Mouse (Mus musculus): Measurements from ENCODE around the gene Psg16. TPM values are rescaled to one million over a fixed set of nuclear protein-coding genes. Genes with fewer than 3 reads are reported as not detected.

The Psg16 gene
- polyA plus RNA-seq, 1 experiment from 2014 or later: not detected

GRCm38 (mm10) chr7:17155634-17156033 is 81.8 kb downstream of the Psg16 start:
- Histone ChIP-seq H3K4me1 (no peaks in the 10 kb centered on the region), H3K9me3 (peaks cover 14% of the 10 kb centered on the region; the same call in 1 of the 2 replicates), H3K27me3 (replicated peaks) (no peaks in the 10 kb centered on the region), H3K36me3 (no peaks in the 10 kb centered on the region), H3K4me2 (no peak overlapping the region), H3K4me3 (no peak overlapping the region), H3K27ac (replicated peaks) (no peak overlapping the region), H3K9ac (no peak overlapping the region)
- no peak for ATAC-seq (ENCODE audit: extremely low read depth, insufficient number of reproducible peaks, low FRiP score, low TSS enrichment)
- WGBS: 20% methylated on average over 2 of the region's 2 CpGs

- 56% methylated on average over 3 of the region's 3 CpGs for WGBS
- no peak for ATAC-seq (ENCODE audit: extremely low read depth, insufficient number of reproducible peaks, low FRiP score, low TSS enrichment)
- no peaks in the 10 kb centered on the region for H3K36me3 ChIP-seq
- H3K9me3 ChIP-seq: 0 out of 2 replicates have a peak, but pooled peaks cover 9% of the 10 kb centered on the region
- no peak overlapping the region for H3K27ac ChIP-seq (replicated peaks)
- no peak overlapping the region for H3K4me2 ChIP-seq
- H3K4me3 ChIP-seq: no peak overlapping the region
- no peaks in the 10 kb centered on the region for H3K4me1 ChIP-seq
- no peak overlapping the region for H3K9ac ChIP-seq
- H3K27me3 ChIP-seq (replicated peaks): no peaks in the 10 kb centered on the region
Observed at GRCm38 (mm10) chr7:17156885-17157677, 83.2 kb downstream of the Psg16 start.

GRCm38 (mm10) chr7:17159011-17159410 is 85.2 kb downstream of the Psg16 start:
- ATAC-seq (ENCODE audit: extremely low read depth, insufficient number of reproducible peaks, low FRiP score, low TSS enrichment): no peak
- no peak overlapping the region for H3K4me3 ChIP-seq

GRCm38 (mm10) chr7:17171827-17172226 is 98.0 kb downstream of the Psg16 start:
- Histone ChIP-seq H3K4me1 (no peaks in the 10 kb centered on the region), H3K36me3 (no peaks in the 10 kb centered on the region), H3K4me2 (no peak overlapping the region), H3K27me3 (replicated peaks) (no peaks in the 10 kb centered on the region), H3K9ac (no peak overlapping the region), H3K27ac (replicated peaks) (no peak overlapping the region), H3K4me3 (no peak overlapping the region), H3K9me3 (peaks cover 8% of the 10 kb centered on the region)
- no peak for ATAC-seq (ENCODE audit: extremely low read depth, insufficient number of reproducible peaks, low FRiP score, low TSS enrichment)
- 70% methylated on average over 4 of the region's 4 CpGs for WGBS

More at GRCm38 (mm10) chr7:17159011-17159410, 85.2 kb downstream of the Psg16 start:
- H3K36me3 ChIP-seq: no peaks in the 10 kb centered on the region
- H3K4me1 ChIP-seq: no peaks in the 10 kb centered on the region
- 60% methylated on average over 7 of the region's 7 CpGs for WGBS
- H3K9me3 ChIP-seq: 0 out of 2 replicates have a peak, but pooled peaks cover 6% of the 10 kb centered on the region
- H3K27me3 ChIP-seq (replicated peaks): no peaks in the 10 kb centered on the region
- no peak overlapping the region for H3K9ac ChIP-seq
- H3K4me2 ChIP-seq: no peak overlapping the region
- no peak overlapping the region for H3K27ac ChIP-seq (replicated peaks)

Other genes with a start within 250 kb of the Psg16 start
- 9.6 and 11.1 TPM in 2 replicates for gene Prkd2, start 231.1 kb upstream of the Psg16 start, polyA plus RNA-seq (2015; fragmentation: Nextera tagmentation; extraction: Ambion mirVana)
- 4.6 and 4.7 TPM in 2 replicates for gene Dact3, start 198.7 kb upstream of the Psg16 start, polyA plus RNA-seq (2015; fragmentation: Nextera tagmentation; extraction: Ambion mirVana)
- gene Gng8, start 182.3 kb upstream of the Psg16 start, polyA plus RNA-seq (2015; fragmentation: Nextera tagmentation; extraction: Ambion mirVana): 4.5 and 4.9 TPM in 2 replicates
- gene Ptgir, start 167.6 kb upstream of the Psg16 start, polyA plus RNA-seq (2015; fragmentation: Nextera tagmentation; extraction: Ambion mirVana): 0.32 and 0.59 TPM in 2 replicates
- gene Calm3, start 149.9 kb upstream of the Psg16 start, polyA plus RNA-seq (2015; fragmentation: Nextera tagmentation; extraction: Ambion mirVana): 85.5 and 101 TPM in 2 replicates
- 4.0 and 4.1 TPM in 2 replicates for gene Pnmal2, start 129.4 kb upstream of the Psg16 start, polyA plus RNA-seq (2015; fragmentation: Nextera tagmentation; extraction: Ambion mirVana)
- 0.11 and 0.15 TPM in 2 replicates for gene Pnmal1, start 114.4 kb upstream of the Psg16 start, polyA plus RNA-seq (2015; fragmentation: Nextera tagmentation; extraction: Ambion mirVana)
- 0.09 and 0.14 TPM in 2 replicates for gene Gm42372, start 91.0 kb upstream of the Psg16 start, polyA plus RNA-seq (2015; fragmentation: Nextera tagmentation; extraction: Ambion mirVana)
- gene Ccdc8, start 81.3 kb upstream of the Psg16 start, polyA plus RNA-seq (2015; fragmentation: Nextera tagmentation; extraction: Ambion mirVana): 25.5 and 25.8 TPM in 2 replicates
- 82.3 and 94.0 TPM in 2 replicates for gene Ppp5c, start 46.1 kb upstream of the Psg16 start, polyA plus RNA-seq (2015; fragmentation: Nextera tagmentation; extraction: Ambion mirVana)
- 26.7 and 26.8 TPM in 2 replicates for gene Hif3a, start 11.6 kb upstream of the Psg16 start, polyA plus RNA-seq (2015; fragmentation: Nextera tagmentation; extraction: Ambion mirVana)
- gene Ceacam3, start 76.2 kb downstream of the Psg16 start, polyA plus RNA-seq (2015; fragmentation: Nextera tagmentation; extraction: Ambion mirVana): not detected in 2 replicates
- gene Psg29, start 129.4 kb downstream of the Psg16 start, polyA plus RNA-seq (2015; fragmentation: Nextera tagmentation; extraction: Ambion mirVana): not detected in 2 replicates

Data from heart, embryonic 13.5 days (tissue).